Mouse (Mus musculus) lung, embryonic 15.5 days (tissue): ENCODE data around the gene Phf2. TPM values are rescaled to one million over a fixed set of nuclear protein-coding genes. Genes with fewer than 3 reads are reported as not detected.

Source experiments
- ATAC-seq: fragments of 200-750 bp; cut with Nextera tagmentation; 2 replicates; pipeline ENCODE4 v1.8.0; 2017; ENCODE audit warnings: moderate number of reproducible peaks, borderline replicate concordance; ENCODE audit not compliant: low FRiP score, low TSS enrichment; ENCODE audit errors: extremely low read depth
- H3K27ac ChIP-seq: fragments of 300-500 bp; sonication (generic); 2 replicates; pipeline ENCODE4 v1.5.1; 2015; ENCODE audit warnings: moderate library complexity, mild to moderate bottlenecking, inconsistent platforms
- H3K27me3 ChIP-seq: fragments of 300-500 bp; sonication (generic); 2 replicates; pipeline ENCODE4 v1.6.1; 2015; ENCODE audit warnings: inconsistent platforms
- H3K36me3 ChIP-seq: fragments of 300-500 bp; sonication (generic); 2 replicates; pipeline ENCODE4 v1.6.1; 2015; ENCODE audit warnings: inconsistent platforms
- H3K4me1 ChIP-seq: fragments of 300-500 bp; sonication (generic); 2 replicates; pipeline ENCODE4 v1.6.1; 2015; ENCODE audit warnings: inconsistent platforms
- H3K4me2 ChIP-seq: fragments of 300-500 bp; sonication (generic); 2 replicates; pipeline ENCODE4 v1.6.1; 2015; ENCODE audit warnings: inconsistent platforms, mild to moderate bottlenecking, moderate library complexity
- H3K4me3 ChIP-seq: fragments of 300-500 bp; sonication (generic); 2 replicates; pipeline ENCODE4 v1.5.1; 2015; ENCODE audit warnings: mild to moderate bottlenecking, inconsistent platforms
- H3K9ac ChIP-seq: fragments of 300-500 bp; sonication (generic); 2 replicates; pipeline ENCODE4 v1.6.1; 2015; ENCODE audit warnings: inconsistent platforms
- H3K9me3 ChIP-seq: fragments of 300-500 bp; sonication (generic); 2 replicates; pipeline ENCODE4 v1.6.1; 2016; ENCODE audit warnings: inconsistent platforms
- WGBS: fragments of 180-500 bp; shearing (Covaris S2); methylation state at CpG from one replicate; pipeline ENCODE4 v1.1.7; 2015; 5-methylcytosine and 5-hydroxymethylcytosine counted together
- polyA plus RNA-seq: library from polyadenylated mRNA; unstranded; fragments of >200 nt; fragmentation: Nextera tagmentation; extraction: Ambion mirVana; gene quantifications from 2 replicates; pipeline ENCODE4 v1.2.1, GENCODE M21; 2015

The Phf2 gene
- polyA plus RNA-seq = 8.0 and 8.3 TPM in 2 replicates

GRCm38 (mm10) chr13:48870771-48871731 is at the start of gene Phf2:
Phf2 (minus strand) TSS chr13:48871119.
- H3K4me1 ChIP-seq = peaks cover 33% of the 10 kb centered on the region
- H3K27ac ChIP-seq = peak within 1 kb of the TSS; percentile 88

GRCm38 (mm10) chr13:48919756-48920415 is 49.0 kb upstream of the Phf2 start:
- no peak overlapping the region for H3K27ac ChIP-seq
- peaks cover 47% of the 10 kb centered on the region for H3K36me3 ChIP-seq
- no peak overlapping the region for H3K4me2 ChIP-seq
- no peak for ATAC-seq
- no peaks in the 10 kb centered on the region for H3K9me3 ChIP-seq
- H3K9ac ChIP-seq = no peak overlapping the region
- WGBS = 74% methylated on average over 7 of the region's 7 CpGs
- no peaks in the 10 kb centered on the region for H3K4me1 ChIP-seq
- no peaks in the 10 kb centered on the region for H3K27me3 ChIP-seq
- no peak overlapping the region for H3K4me3 ChIP-seq

More at GRCm38 (mm10) chr13:48870771-48871731, at the start of gene Phf2:
- Histone ChIP-seq H3K9me3 (no peaks in the 10 kb centered on the region), H3K36me3 (no peaks in the 10 kb centered on the region), H3K9ac (peak within 1 kb of the TSS; percentile 96), H3K27me3 (no peaks in the 10 kb centered on the region), H3K4me3 (peak within 1 kb of the TSS; percentile 81), H3K4me2 (peak within 1 kb of the TSS; percentile 78)
- ATAC-seq = peak; percentile 34
- under 1% methylated on average over 37 of the region's 117 CpGs for WGBS

GRCm38 (mm10) chr13:48917113-48917599 is 46.2 kb upstream of the Phf2 start:
- Histone ChIP-seq H3K9ac (no peak overlapping the region), H3K27me3 (no peaks in the 10 kb centered on the region), H3K4me3 (no peak overlapping the region), H3K36me3 (peaks cover 66% of the 10 kb centered on the region), H3K4me2 (no peak overlapping the region), H3K9me3 (no peaks in the 10 kb centered on the region), H3K4me1 (no peaks in the 10 kb centered on the region), H3K27ac (no peak overlapping the region)
- 92% methylated on average over 3 of the region's 3 CpGs for WGBS
- ATAC-seq = no peak

GRCm38 (mm10) chr13:48913680-48914079 is 42.8 kb upstream of the Phf2 start:
- 88% methylated on average over 1 of the region's 1 CpGs for WGBS
- H3K27ac ChIP-seq = no peak overlapping the region
- no peak overlapping the region for H3K4me3 ChIP-seq
- H3K4me1 ChIP-seq = no peaks in the 10 kb centered on the region
- H3K36me3 ChIP-seq = peaks cover 69% of the 10 kb centered on the region
- ATAC-seq = no peak
- no peaks in the 10 kb centered on the region for H3K9me3 ChIP-seq
- H3K9ac ChIP-seq = no peak overlapping the region
- no peak overlapping the region for H3K4me2 ChIP-seq
- no peaks in the 10 kb centered on the region for H3K27me3 ChIP-seq

GRCm38 (mm10) chr13:48913141-48913540 is 42.2 kb upstream of the Phf2 start:
- H3K4me1 ChIP-seq = no peaks in the 10 kb centered on the region
- WGBS = 88% methylated on average over 3 of the region's 3 CpGs
- peaks cover 74% of the 10 kb centered on the region for H3K36me3 ChIP-seq
- no peak overlapping the region for H3K4me2 ChIP-seq
- H3K27ac ChIP-seq = no peak overlapping the region
- no peaks in the 10 kb centered on the region for H3K27me3 ChIP-seq
- no peak overlapping the region for H3K4me3 ChIP-seq
- H3K9ac ChIP-seq = no peak overlapping the region
- no peak for ATAC-seq
- no peaks in the 10 kb centered on the region for H3K9me3 ChIP-seq

- WGBS = 75% methylated on average over 7 of the region's 7 CpGs
- no peaks in the 10 kb centered on the region for H3K9me3 ChIP-seq
- no peak overlapping the region for H3K9ac ChIP-seq
- H3K4me3 ChIP-seq = no peak overlapping the region
- H3K27me3 ChIP-seq = no peaks in the 10 kb centered on the region
- peaks cover 69% of the 10 kb centered on the region for H3K36me3 ChIP-seq
- H3K27ac ChIP-seq = no peak overlapping the region
- no peak overlapping the region for H3K4me2 ChIP-seq
- H3K4me1 ChIP-seq = no peaks in the 10 kb centered on the region
- no peak for ATAC-seq
Observed at GRCm38 (mm10) chr13:48911426-48911825, 40.5 kb upstream of the Phf2 start.

- ATAC-seq = no peak
- WGBS = 86% methylated on average over 2 of the region's 2 CpGs
Observed at GRCm38 (mm10) chr13:48905458-48905857, 34.5 kb upstream of the Phf2 start.

GRCm38 (mm10) chr13:48895376-48895775 is 24.5 kb upstream of the Phf2 start:
- H3K27me3 ChIP-seq = no peaks in the 10 kb centered on the region
- no peak for ATAC-seq
- no peak overlapping the region for H3K27ac ChIP-seq
- H3K9ac ChIP-seq = no peak overlapping the region
- WGBS = 90% methylated on average over 5 of the region's 5 CpGs
- H3K4me2 ChIP-seq = no peak overlapping the region
- no peaks in the 10 kb centered on the region for H3K9me3 ChIP-seq
- peaks cover 68% of the 10 kb centered on the region for H3K36me3 ChIP-seq
- H3K4me1 ChIP-seq = no peaks in the 10 kb centered on the region
- H3K4me3 ChIP-seq = no peak overlapping the region

More at GRCm38 (mm10) chr13:48905458-48905857, 34.5 kb upstream of the Phf2 start:
- no peak overlapping the region for H3K4me2 ChIP-seq
- H3K4me1 ChIP-seq = no peaks in the 10 kb centered on the region
- no peak overlapping the region for H3K4me3 ChIP-seq
- peaks cover 79% of the 10 kb centered on the region for H3K36me3 ChIP-seq
- H3K27ac ChIP-seq = no peak overlapping the region
- H3K9ac ChIP-seq = no peak overlapping the region
- H3K9me3 ChIP-seq = no peaks in the 10 kb centered on the region
- H3K27me3 ChIP-seq = no peaks in the 10 kb centered on the region

DNA sequence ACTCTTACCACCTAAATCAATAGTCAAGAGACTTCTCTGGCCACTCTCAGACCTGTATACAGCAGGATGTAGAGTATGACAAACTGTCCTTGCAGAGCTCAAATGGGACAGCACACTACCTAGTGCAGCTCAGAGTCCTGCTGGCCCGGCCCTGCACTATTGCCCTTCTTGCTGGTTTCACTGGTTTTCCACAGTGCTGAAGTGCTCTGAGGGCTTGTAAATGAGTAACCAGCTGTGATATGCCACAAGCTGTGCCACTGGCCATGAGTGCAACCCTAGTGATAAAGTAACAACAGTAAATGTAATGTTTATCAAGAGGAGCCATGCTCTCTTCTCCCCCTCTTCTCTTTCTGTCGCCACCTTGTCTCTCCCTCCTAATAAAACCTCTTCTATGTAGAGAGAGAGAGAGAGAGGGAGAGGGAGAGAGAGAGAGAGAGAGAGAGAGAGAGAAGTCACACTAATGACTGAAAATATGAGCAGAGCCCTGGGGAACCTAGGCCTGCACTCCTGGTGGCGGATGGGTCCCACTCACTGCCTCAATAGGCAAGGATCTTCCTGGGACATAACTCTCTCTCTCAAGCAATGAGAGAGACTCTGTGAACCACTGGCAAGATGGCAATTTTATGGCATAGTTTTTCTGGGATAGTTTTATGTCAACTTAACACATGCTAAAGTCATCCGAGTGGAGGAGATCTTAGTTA is 19.5 kb upstream of the Phf2 start:
- Histone ChIP-seq H3K4me1 (no peaks in the 10 kb centered on the region), H3K27ac (no peak overlapping the region), H3K9me3 (no peaks in the 10 kb centered on the region), H3K27me3 (no peaks in the 10 kb centered on the region), H3K4me2 (no peak overlapping the region), H3K4me3 (no peak overlapping the region), H3K9ac (no peak overlapping the region), H3K36me3 (peaks cover 73% of the 10 kb centered on the region)
- 67% methylated on average over 4 of the region's 4 CpGs for WGBS
- no peak for ATAC-seq

- Histone ChIP-seq H3K36me3 (peaks cover 26% of the 10 kb centered on the region), H3K4me2 (peak overlapping the region; percentile 74), H3K9ac (peak overlapping the region; percentile 56), H3K9me3 (no peaks in the 10 kb centered on the region), H3K27ac (peak overlapping the region; percentile 71), H3K4me3 (peak overlapping the region; percentile 41), H3K4me1 (peaks cover 7% of the 10 kb centered on the region), H3K27me3 (no peaks in the 10 kb centered on the region)
- 0% methylated on average over 36 of the region's 36 CpGs for WGBS
- peak; percentile 98 for ATAC-seq
Observed at GRCm38 (mm10) chr13:48878534-48878933, 7.6 kb upstream of the Phf2 start.

DNA sequence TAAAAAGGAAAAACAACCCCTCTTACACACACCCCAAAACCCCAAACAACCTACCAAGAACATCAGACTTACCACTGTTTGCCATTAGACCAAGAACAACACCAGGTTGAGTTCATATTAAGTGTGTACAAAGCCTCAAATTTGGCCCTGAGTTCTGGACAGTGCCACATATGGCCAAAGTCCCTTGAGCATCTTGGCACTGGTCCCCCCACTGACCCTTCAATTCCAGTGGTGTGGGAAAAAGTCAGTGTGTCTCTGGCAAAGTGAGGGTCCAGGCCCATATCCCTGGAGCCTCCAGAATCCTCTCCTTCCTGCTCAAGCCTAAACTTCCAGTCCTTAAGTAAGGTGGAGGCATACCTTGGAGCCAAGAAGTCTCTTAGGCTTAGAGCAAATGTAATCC is 6.9 kb upstream of the Phf2 start:
- Histone ChIP-seq H3K9ac (peak overlapping the region; percentile 56), H3K4me1 (peaks cover 7% of the 10 kb centered on the region), H3K9me3 (no peaks in the 10 kb centered on the region), H3K27ac (no peak overlapping the region), H3K4me3 (peak overlapping the region; percentile 41), H3K27me3 (no peaks in the 10 kb centered on the region), H3K4me2 (peak overlapping the region; percentile 74), H3K36me3 (peaks cover 21% of the 10 kb centered on the region)
- ATAC-seq = no peak
